Comparison of ENCODE assay signal across 11 mouse cellular contexts in genomic region chr6:42353180-42353579, GRCm38 (mm10). TPM values are rescaled to one million over a fixed set of nuclear protein-coding genes. Genes with fewer than 3 reads are reported as not detected.
DNase-seq lines count a peak whose midpoint lies in the region; ATAC-seq and TF ChIP-seq lines count a peak whose summit lies in the region.
"Had no signal": no experiment of that assay in that cellular context is flagged by ENCODE, and none has a peak within 500 bp of the region (broad histone marks: within the 10 kb centered on the region; RNA-seq: fewer than 3 reads in every experiment).

No protein-coding gene starts in this region.

- peaks cover 40% of the 10 kb centered on the region for H3K4me1 ChIP-seq in bone marrow macrophage, adult 2 months (ENCODE audit: control insufficient read depth, insufficient read depth, low read length)
- H3K4me1 ChIP-seq in intestine, embryonic 14.5 days (replicated peaks; ENCODE audit: control insufficient read depth, insufficient read depth, low read length) = peaks cover 47% of the 10 kb centered on the region

- intact Hi-C loops in heart, postnatal 25 days (cut with DNase I) = no loop called here

- DNase-seq in heart, adult 11 months = peak; percentile 97
- no peak for DNase-seq in heart, postnatal 25 days (ENCODE audit: low spot score)
- no peak for DNase-seq in intestine, embryonic 14.5 days (ENCODE audit: low spot score)
- DNase-seq in right cerebral cortex, postnatal 10 days (ENCODE audit: low spot score in 2 of 2) = no peak
- DNase-seq in urinary bladder, postnatal 10 days (ENCODE audit: low spot score) = no peak
- DNase-seq: adrenal gland, postnatal 25 days; right cerebral cortex, postnatal 25 days had no signal

- no peaks in the 10 kb centered on the region for H3K27me3 ChIP-seq in intestine, embryonic 14.5 days (replicated peaks; ENCODE audit: control insufficient read depth, insufficient read depth, low read length)

- H3K9ac ChIP-seq in intestine, embryonic 14.5 days (ENCODE audit: low read length) = no peak overlapping the region

- ATAC-seq in intestine, embryonic 14.5 days (replicated peaks; ENCODE audit: low FRiP score, low TSS enrichment, low read depth) = no peak
- no peak for ATAC-seq in activated CD4-positive, CD25-positive, alpha-beta regulatory T cell, adult 4 months

- H3K36me3 ChIP-seq in intestine, embryonic 14.5 days (ENCODE audit: control insufficient read depth, insufficient read depth, low read length) = peaks cover 55% of the 10 kb centered on the region
- H3K36me3 ChIP-seq in macrophage (ENCODE audit: inconsistent target) = peaks cover 35% of the 10 kb centered on the region

- no peaks in the 10 kb centered on the region for H3K9me3 ChIP-seq in intestine, embryonic 14.5 days (ENCODE audit: control insufficient read depth, low read length)

- WGBS in intestine, embryonic 14.5 days = 78% methylated on average over 8 of the region's 8 CpGs
- WGBS in macrophage (ENCODE audit: missing documents) = 0% methylated on average over 8 of the region's 8 CpGs

- TF ChIP-seq CTCF in bone marrow macrophage, adult 2 months (IDR thresholded peaks at IDR 0.05; ENCODE audit: low read depth, low read length) = no peak

- peaks cover 29% of the 10 kb centered on the region for H3K79me2 ChIP-seq in macrophage (ENCODE audit: inconsistent target)

- H3K27ac ChIP-seq in bone marrow macrophage, adult 2 months (ENCODE audit: insufficient read depth, low read depth, low read length) = peak overlapping the region; percentile 84
- H3K27ac ChIP-seq in intestine, embryonic 14.5 days (ENCODE audit: low read depth) = no peak overlapping the region
- peak overlapping the region; percentile 81 for H3K27ac ChIP-seq in macrophage

- no peak for TF ChIP-seq POLR2A in bone marrow macrophage, adult 2 months (IDR thresholded peaks at IDR 0.05; ENCODE audit: borderline replicate concordance, low read depth, low read length)

- H3K4me2 ChIP-seq in intestine, embryonic 14.5 days (ENCODE audit: low read length) = peak overlapping the region; percentile 7

- no peak overlapping the region; the same call in 1 of the 2 replicates for H3K4me3 ChIP-seq in bone marrow macrophage, adult 2 months (ENCODE audit: insufficient read depth, low read length)
- no peak overlapping the region; the same call in 1 of the 2 replicates for H3K4me3 ChIP-seq in intestine, embryonic 14.5 days (ENCODE audit: low read depth, low read length)
- no peak overlapping the region for H3K4me3 ChIP-seq in macrophage (ENCODE audit: inconsistent target)

RNA-seq across cellular contexts. Expression of gene Zyx, which starts 3.8 kb away (rescaled TPM):
- 10 to 100 TPM; 57.1 to 59.8 TPM for total RNA-seq in heart, postnatal 25 days (2021)
- polyA plus RNA-seq in bone marrow macrophage, adult 2 months (2012; ENCODE audit: insufficient read depth, insufficient read length, missing spikeins) = 88.7 and 98.6 TPM in 2 replicates
- polyA plus RNA-seq in intestine, embryonic 14.5 days (2014; fragmentation: Nextera tagmentation; extraction: Ambion mirVana) = 112 and 115 TPM in 2 replicates
- 100 to 1,000 TPM in 7 of 26 experiments, 10 to 100 TPM in 19; 41.7 to 199 (median 80.2) TPM for total RNA-seq in macrophage (2018; cell fraction: chromatin; rRNA removed)
- 100 to 1,000 TPM in 21 of 26 experiments, 10 to 100 TPM in 5; 77.4 to 214 (median 117) TPM for total RNA-seq in macrophage (2018; cell fraction: cytosol; rRNA removed)
- total RNA-seq in macrophage (2018; cell fraction: nucleus; rRNA removed) = 100 to 1,000 TPM in 11 of 26 experiments, 10 to 100 TPM in 15; 54.6 to 321 (median 99.8) TPM
- polyA plus RNA-seq in macrophage (2018) = 63.6 to 176 TPM (median 108 TPM) in 3 replicates
- 10 to 100 TPM; 62.8 to 78.6 TPM for polyA plus RNA-seq in activated CD4-positive, CD25-positive, alpha-beta regulatory T cell, adult 4 months (2017; shearing (Covaris generic))

RNA-seq across cellular contexts. Expression of gene Epha1, which starts 19.9 kb away (rescaled TPM):
- total RNA-seq in heart, postnatal 25 days (2021) = under 1 TPM; 0.26 to 0.31 TPM
- polyA plus RNA-seq in bone marrow macrophage, adult 2 months (2012; ENCODE audit: insufficient read depth, insufficient read length, missing spikeins) = not detected in 2 replicates
- polyA plus RNA-seq in intestine, embryonic 14.5 days (2014; fragmentation: Nextera tagmentation; extraction: Ambion mirVana) = 2.5 and 2.6 TPM in 2 replicates
- total RNA-seq in macrophage (2018; cell fraction: chromatin; rRNA removed) = under 1 TPM in 2 of 26 experiments, not detected in 24; 0.16 to 0.25 TPM
- under 1 TPM in 1 of 26 experiments, not detected in 25; 0.03 TPM for total RNA-seq in macrophage (2018; cell fraction: cytosol; rRNA removed)
- total RNA-seq in macrophage (2018; cell fraction: nucleus; rRNA removed) = not detected
- polyA plus RNA-seq in macrophage (2018) = not detected in 3 replicates
- polyA plus RNA-seq in activated CD4-positive, CD25-positive, alpha-beta regulatory T cell, adult 4 months (2017; shearing (Covaris generic)) = under 1 TPM in 1 of 2 experiments, not detected in 1; 0.63 TPM

RNA-seq across cellular contexts. Expression of gene Fam131b, which starts 28.7 kb away (rescaled TPM):
- 1 to 10 TPM in 1 of 2 experiments, under 1 TPM in 1; 0.59 to 1.1 TPM for total RNA-seq in heart, postnatal 25 days (2021)
- polyA plus RNA-seq in bone marrow macrophage, adult 2 months (2012; ENCODE audit: insufficient read depth, insufficient read length, missing spikeins) = not detected in 2 replicates
- 0.30 and 0.32 TPM in 2 replicates for polyA plus RNA-seq in intestine, embryonic 14.5 days (2014; fragmentation: Nextera tagmentation; extraction: Ambion mirVana)
- under 1 TPM in 1 of 26 experiments, not detected in 25; 0.16 TPM for total RNA-seq in macrophage (2018; cell fraction: chromatin; rRNA removed)
- total RNA-seq in macrophage (2018; cell fraction: cytosol; rRNA removed) = not detected
- not detected for total RNA-seq in macrophage (2018; cell fraction: nucleus; rRNA removed)
- not detected in 3 replicates for polyA plus RNA-seq in macrophage (2018)
- not detected for polyA plus RNA-seq in activated CD4-positive, CD25-positive, alpha-beta regulatory T cell, adult 4 months (2017; shearing (Covaris generic))
- total RNA-seq: adrenal gland, postnatal 25 days; liver, adult 2 months had no signal
- polyA plus RNA-seq: liver, adult 2 months had no signal

RNA-seq across cellular contexts. Expression of gene Tas2r143, which starts 46.9 kb away (rescaled TPM):
- total RNA-seq in heart, postnatal 25 days (2021) = under 1 TPM in 1 of 2 experiments, not detected in 1; 0.39 TPM
- not detected in 2 replicates for polyA plus RNA-seq in bone marrow macrophage, adult 2 months (2012; ENCODE audit: insufficient read depth, insufficient read length, missing spikeins)
- polyA plus RNA-seq in intestine, embryonic 14.5 days (2014; fragmentation: Nextera tagmentation; extraction: Ambion mirVana) = not detected in 2 replicates
- 1 to 10 TPM in 15 of 26 experiments, under 1 TPM in 1, not detected in 10; 0.92 to 4.6 (median 1.8) TPM for total RNA-seq in macrophage (2018; cell fraction: chromatin; rRNA removed)
- not detected for total RNA-seq in macrophage (2018; cell fraction: cytosol; rRNA removed)
- total RNA-seq in macrophage (2018; cell fraction: nucleus; rRNA removed) = 1 to 10 TPM in 8 of 26 experiments, under 1 TPM in 4, not detected in 14; 0.61 to 2.4 (median 1.1) TPM
- polyA plus RNA-seq in macrophage (2018) = not detected in 3 replicates
- polyA plus RNA-seq in activated CD4-positive, CD25-positive, alpha-beta regulatory T cell, adult 4 months (2017; shearing (Covaris generic)) = not detected

RNA-seq across cellular contexts. Expression of gene Tas2r135, which starts 52.1 kb away (rescaled TPM):
- not detected for total RNA-seq in heart, postnatal 25 days (2021)
- polyA plus RNA-seq in bone marrow macrophage, adult 2 months (2012; ENCODE audit: insufficient read depth, insufficient read length, missing spikeins) = not detected in 2 replicates
- polyA plus RNA-seq in intestine, embryonic 14.5 days (2014; fragmentation: Nextera tagmentation; extraction: Ambion mirVana) = 0.16 TPM in 1 of 2 replicates, not detected in the other
- 1 to 10 TPM in 17 of 26 experiments, under 1 TPM in 5, not detected in 4; 0.70 to 4.9 (median 2.2) TPM for total RNA-seq in macrophage (2018; cell fraction: chromatin; rRNA removed)
- under 1 TPM in 2 of 26 experiments, not detected in 24; 0.17 to 0.26 TPM for total RNA-seq in macrophage (2018; cell fraction: cytosol; rRNA removed)
- 1 to 10 TPM in 9 of 26 experiments, under 1 TPM in 8, not detected in 9; 0.40 to 3.2 (median 1.0) TPM for total RNA-seq in macrophage (2018; cell fraction: nucleus; rRNA removed)
- polyA plus RNA-seq in macrophage (2018) = not detected in 3 replicates
- polyA plus RNA-seq in activated CD4-positive, CD25-positive, alpha-beta regulatory T cell, adult 4 months (2017; shearing (Covaris generic)) = under 1 TPM in 1 of 2 experiments, not detected in 1; 0.52 TPM
- polyA plus RNA-seq: liver, adult 2 months had no signal
